Comparison of ENCODE assay signal across 23 mouse cellular contexts in the genomic region with DNA sequence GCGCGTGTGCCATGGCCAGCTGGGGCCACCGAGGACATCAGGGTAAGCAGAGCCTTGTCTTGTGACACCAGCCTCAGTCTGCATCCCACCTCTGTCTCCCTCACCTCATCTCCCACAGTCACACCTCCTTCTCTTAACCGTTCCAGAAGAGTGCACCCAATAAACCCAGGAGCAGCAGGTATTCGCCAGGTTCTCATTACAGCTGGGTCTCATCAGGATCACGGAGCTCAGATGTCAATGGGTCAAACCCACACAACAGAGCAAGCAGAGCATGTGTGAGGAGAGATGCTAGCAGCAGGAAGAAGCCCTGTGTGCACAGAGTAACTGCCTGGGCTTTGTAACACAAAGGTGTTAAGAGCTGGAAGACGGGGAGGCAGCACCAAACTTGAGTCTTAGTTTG. TPM values are rescaled to one million over a fixed set of nuclear protein-coding genes. Genes with fewer than 3 reads are reported as not detected.
DNase-seq lines count a peak whose midpoint lies in the region; ATAC-seq and TF ChIP-seq lines count a peak whose summit lies in the region.
"Had no signal": no experiment of that assay in that cellular context is flagged by ENCODE, and none has a peak within 500 bp of the region (broad histone marks: within the 10 kb centered on the region; RNA-seq: fewer than 3 reads in every experiment).

No protein-coding gene starts in this region.

- no peaks in the 10 kb centered on the region for H3K36me3 ChIP-seq in kidney, adult 2 months (ENCODE audit: control insufficient read depth, insufficient read depth, low read length)
- no peaks in the 10 kb centered on the region for H3K36me3 ChIP-seq in liver, embryonic 12.5 days
- H3K36me3 ChIP-seq in liver, embryonic 11.5 days (ENCODE audit: control insufficient read depth, insufficient read depth, low read length): no peaks in the 10 kb centered on the region
- no peaks in the 10 kb centered on the region for H3K36me3 ChIP-seq in heart, embryonic 12.5 days

- peak overlapping the region; percentile 98; the same call in 1 of the 2 replicates for H3K4me2 ChIP-seq in liver, embryonic 12.5 days
- H3K4me2 ChIP-seq in liver, embryonic 11.5 days: no peak overlapping the region
- no peak overlapping the region for H3K4me2 ChIP-seq in heart, embryonic 12.5 days

- no peak overlapping the region for H3K27ac ChIP-seq in kidney, adult 2 months (ENCODE audit: insufficient read depth, low read depth, low read length)
- H3K27ac ChIP-seq in liver, embryonic 12.5 days: no peak overlapping the region
- no peak overlapping the region for H3K27ac ChIP-seq in liver, embryonic 11.5 days (ENCODE audit: low read depth, low read length)
- no peak overlapping the region for H3K27ac ChIP-seq in bone marrow macrophage, adult 2 months (ENCODE audit: insufficient read depth, low read depth, low read length)
- H3K27ac ChIP-seq in heart, embryonic 12.5 days (ENCODE audit: poor library complexity, severe bottlenecking): no peak overlapping the region
- H3K27ac ChIP-seq: stomach, postnatal 0 days had no signal

- TF ChIP-seq CTCF in kidney, adult 2 months (conservative IDR thresholded peaks at IDR 0.05; ENCODE audit: insufficient read depth, insufficient read length, low read depth, low read length): no peak
- TF ChIP-seq CTCF in bone marrow macrophage, adult 2 months (IDR thresholded peaks at IDR 0.05; ENCODE audit: low read depth, low read length): no peak

- TF ChIP-seq POLR2A in kidney, adult 2 months (IDR thresholded peaks at IDR 0.05; ENCODE audit: low read depth, low read length): no peak
- no peak for TF ChIP-seq POLR2A in bone marrow macrophage, adult 2 months (IDR thresholded peaks at IDR 0.05; ENCODE audit: borderline replicate concordance, low read depth, low read length)

- DNase-seq in kidney, adult 2 months: peak; percentile 57
- DNase-seq in kidney, adult 8-10 months: no peak
- no peak for DNase-seq in liver, embryonic 11.5 days (ENCODE audit: low spot score)
- DNase-seq in kidney, postnatal 10 days: peak; percentile 24
- DNase-seq: adrenal gland, postnatal 36 days; B cell, adult 2 months; cerebellum, adult 11 months; cerebellum, adult 9-11 months; forebrain, postnatal 0 days; layer of hippocampus, adult 9-11 months; lung, adult 2 months; lung, postnatal 14 days; right cerebral cortex, postnatal 14 days; thymus, adult 2 months; thymus, postnatal 4 days had no signal

- H3K4me3 ChIP-seq in kidney, adult 2 months (ENCODE audit: insufficient read depth, low read depth, low read length): no peak overlapping the region
- no peak overlapping the region for H3K4me3 ChIP-seq in liver, embryonic 12.5 days
- H3K4me3 ChIP-seq in liver, embryonic 11.5 days (ENCODE audit: low read depth, low read length): no peak overlapping the region
- H3K4me3 ChIP-seq in bone marrow macrophage, adult 2 months (ENCODE audit: insufficient read depth, low read length): 0 out of 2 replicates have a peak overlapping the region, but pooled peaks have one; percentile 79
- H3K4me3 ChIP-seq in heart, embryonic 12.5 days: no peak overlapping the region

- 49% methylated on average over 7 of the region's 7 CpGs for WGBS in kidney, adult 2 months
- WGBS in liver, embryonic 12.5 days (ENCODE audit: insufficient replicate concordance): 86% methylated on average over 7 of the region's 7 CpGs
- WGBS in liver, embryonic 11.5 days: 85% methylated on average over 7 of the region's 7 CpGs
- WGBS in heart, embryonic 12.5 days: 88% methylated on average over 7 of the region's 7 CpGs

- H3K9ac ChIP-seq in liver, embryonic 12.5 days: no peak overlapping the region
- H3K9ac ChIP-seq in liver, embryonic 11.5 days (ENCODE audit: low read depth, low read length): no peak overlapping the region
- H3K9ac ChIP-seq in heart, embryonic 12.5 days: no peak overlapping the region
- H3K9ac ChIP-seq: forebrain, postnatal 0 days had no signal

- no peaks in the 10 kb centered on the region for H3K27me3 ChIP-seq in kidney, adult 2 months (replicated peaks; ENCODE audit: control insufficient read depth, insufficient read depth, low read length)
- no peaks in the 10 kb centered on the region for H3K27me3 ChIP-seq in liver, embryonic 12.5 days (replicated peaks)
- no peaks in the 10 kb centered on the region for H3K27me3 ChIP-seq in liver, embryonic 11.5 days (replicated peaks; ENCODE audit: control insufficient read depth, insufficient read depth, low read length)
- H3K27me3 ChIP-seq in heart, embryonic 12.5 days (replicated peaks): no peaks in the 10 kb centered on the region; the same call in 1 of the 2 replicates
- H3K27me3 ChIP-seq: CH12.LX, Patski had no signal

- H3K4me1 ChIP-seq in kidney, adult 2 months (ENCODE audit: control insufficient read depth, insufficient read depth, low read length): peaks cover 43% of the 10 kb centered on the region
- peaks cover 52% of the 10 kb centered on the region for H3K4me1 ChIP-seq in liver, embryonic 12.5 days
- H3K4me1 ChIP-seq in liver, embryonic 11.5 days (replicated peaks; ENCODE audit: control insufficient read depth, insufficient read depth, low read length): peaks cover 19% of the 10 kb centered on the region
- peaks cover 54% of the 10 kb centered on the region for H3K4me1 ChIP-seq in bone marrow macrophage, adult 2 months (ENCODE audit: control insufficient read depth, insufficient read depth, low read length)
- peaks cover 26% of the 10 kb centered on the region for H3K4me1 ChIP-seq in heart, embryonic 12.5 days (replicated peaks)

- no peaks in the 10 kb centered on the region for H3K9me3 ChIP-seq in liver, embryonic 12.5 days (replicated peaks)
- H3K9me3 ChIP-seq in liver, embryonic 11.5 days (ENCODE audit: control insufficient read depth, low read length): no peaks in the 10 kb centered on the region
- no peaks in the 10 kb centered on the region for H3K9me3 ChIP-seq in heart, embryonic 12.5 days (replicated peaks)
- H3K9me3 ChIP-seq: G1E had no signal

- ATAC-seq in liver, embryonic 12.5 days: no peak
- ATAC-seq in liver, embryonic 11.5 days (replicated peaks; ENCODE audit: low FRiP score): no peak
- no peak for ATAC-seq in heart, embryonic 12.5 days (ENCODE audit: insufficient number of reproducible peaks, low FRiP score)
- ATAC-seq: forebrain, postnatal 0 days; hindbrain, embryonic 16.5 days; Patski had no signal

RNA-seq across cellular contexts. Expression of a gene that starts 13.1 kb away (rescaled TPM):
- polyA plus RNA-seq in kidney, adult 2 months (2012; rRNA removed): 45.2 and 50.0 TPM in 2 replicates
- polyA plus RNA-seq in liver, embryonic 12.5 days (2016; fragmentation: Nextera tagmentation; extraction: Ambion mirVana): 15.4 and 15.7 TPM in 2 replicates
- 26.0 and 30.2 TPM in 2 replicates for polyA plus RNA-seq in liver, embryonic 11.5 days (2014; fragmentation: Nextera tagmentation; extraction: Ambion mirVana)
- polyA plus RNA-seq in bone marrow macrophage, adult 2 months (2012; ENCODE audit: insufficient read depth, insufficient read length, missing spikeins): 57.5 and 57.8 TPM in 2 replicates
- 20.0 and 22.3 TPM in 2 replicates for polyA plus RNA-seq in heart, embryonic 12.5 days (2016; fragmentation: Nextera tagmentation; extraction: Ambion mirVana)

Comparison
In these comparisons a context has a peak if more than half of its experiments do, and no peak if none do; other contexts are left out.
1. DNase-seq: peak in kidney, adult 2 months (single experiment) and kidney, postnatal 10 days (single experiment); none in kidney, adult 8-10 months (0 of 2) and liver, embryonic 11.5 days (single experiment).